Mouse (Mus musculus) hindbrain, embryonic 16.5 days (tissue): ENCODE data around the gene Tnf. TPM values are rescaled to one million over a fixed set of nuclear protein-coding genes. Genes with fewer than 3 reads are reported as not detected.

Experiments used
- ATAC-seq: fragments of 200-750 bp; cut with Nextera tagmentation; 2 replicates; pipeline ENCODE4 v1.8.0; 2017; ENCODE audit warnings: moderate TSS enrichment, moderate library complexity
- H3K27ac ChIP-seq: fragments of 300-500 bp; sonication (generic); 2 replicates; pipeline ENCODE4 v1.5.1; 2014; ENCODE audit warnings: low read depth, mild to moderate bottlenecking, control low read depth, low read length, moderate library complexity
- H3K27me3 ChIP-seq: fragments of 300-500 bp; sonication (generic); replicated peaks from 2 replicates; pipeline ENCODE4 v1.6.1; 2014; ENCODE audit warnings: low read length; ENCODE audit not compliant: control insufficient read depth, insufficient read depth
- H3K36me3 ChIP-seq: fragments of 300-500 bp; sonication (generic); 2 replicates; pipeline ENCODE4 v1.6.1; 2014; ENCODE audit warnings: mild to moderate bottlenecking, low read length, moderate library complexity, mixed read lengths; ENCODE audit not compliant: control insufficient read depth, insufficient read depth
- H3K4me1 ChIP-seq: fragments of 300-500 bp; sonication (generic); 2 replicates; pipeline ENCODE4 v1.6.1; 2014; ENCODE audit warnings: low read depth, low read length; ENCODE audit not compliant: control insufficient read depth, insufficient read depth
- H3K4me2 ChIP-seq: fragments of 300-500 bp; sonication (generic); 2 replicates; pipeline ENCODE4 v1.6.1; 2014; ENCODE audit warnings: mild to moderate bottlenecking, low read length, control low read depth, moderate library complexity
- H3K4me3 ChIP-seq: fragments of 300-500 bp; sonication (generic); 2 replicates; pipeline ENCODE4 v1.5.1; 2014; ENCODE audit warnings: mild to moderate bottlenecking, low read length, control low read depth, moderate library complexity
- H3K9ac ChIP-seq: fragments of 300-500 bp; sonication (generic); 2 replicates; pipeline ENCODE4 v1.6.1; 2014; ENCODE audit warnings: low read depth, mild to moderate bottlenecking, control low read depth, low read length, moderate library complexity
- H3K9me3 ChIP-seq: fragments of 300-500 bp; sonication (generic); 2 replicates; pipeline ENCODE4 v1.6.1; 2014; ENCODE audit warnings: mild to moderate bottlenecking, low read length, moderate library complexity; ENCODE audit not compliant: control insufficient read depth
- WGBS: fragments of 180-500 bp; shearing (Covaris S2); extraction: QIAGEN DNeasy Blood & Tissue Kit; methylation state at CpG from one replicate; pipeline ENCODE4 v1.1.7; 2014; 5-methylcytosine and 5-hydroxymethylcytosine counted together
- polyA plus RNA-seq: library from polyadenylated mRNA; unstranded; fragments of >200 nt; fragmentation: Nextera tagmentation; extraction: Ambion mirVana; gene quantifications from 2 replicates; pipeline ENCODE4 v1.2.1, GENCODE M21; 2015

The Tnf gene
- polyA plus RNA-seq, 1 experiment from 2014 or later, result not detected

DNA sequence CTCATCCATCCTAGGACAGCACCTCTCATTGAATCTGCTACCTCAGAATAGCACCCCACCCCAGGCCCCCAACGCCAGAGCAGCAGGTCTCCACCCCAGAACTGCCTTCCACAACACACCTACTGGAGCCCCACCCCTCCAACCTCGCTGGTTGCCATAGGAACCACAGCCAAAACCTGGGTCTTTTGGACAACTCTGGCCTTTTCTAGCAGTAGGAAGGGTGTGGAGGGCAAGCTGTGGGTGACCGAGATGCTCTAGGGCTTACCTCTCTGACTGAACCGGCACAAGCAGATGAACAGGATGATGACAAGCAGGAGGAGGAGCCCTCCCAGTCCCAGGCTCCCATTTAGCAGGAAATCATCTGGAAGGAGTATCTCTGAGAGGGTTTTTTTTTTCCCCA lies 15.1 kb downstream of the Tnf start:
- peak; percentile 46; the same call in 1 of the 2 replicates for ATAC-seq
- H3K9me3 ChIP-seq, result no peaks in the 10 kb centered on the region
- H3K27me3 ChIP-seq, result no peaks in the 10 kb centered on the region
- no peaks in the 10 kb centered on the region for H3K36me3 ChIP-seq
- H3K27ac ChIP-seq, result peak overlapping the region; percentile 82
- H3K9ac ChIP-seq, result peak overlapping the region; percentile 57
- peak overlapping the region; percentile 65 for H3K4me2 ChIP-seq
- H3K4me3 ChIP-seq, result peak overlapping the region; percentile 36
- peaks cover 2% of the 10 kb centered on the region; the same call in 1 of the 2 replicates for H3K4me1 ChIP-seq
- WGBS, result 1% methylated on average over 4 of the region's 4 CpGs

GRCm38 (mm10) chr17:35185639-35186611 lies 15.9 kb downstream of the Tnf start:
- 2% methylated on average over 18 of the region's 18 CpGs for whole genome bisulfite sequencing
- Histone ChIP-seq H3K4me1 (peaks cover 2% of the 10 kb centered on the region; the same call in 1 of the 2 replicates), H3K36me3 (no peaks in the 10 kb centered on the region), H3K4me2 (peak overlapping the region; percentile 65), H3K27me3 (no peaks in the 10 kb centered on the region), H3K9me3 (no peaks in the 10 kb centered on the region), H3K27ac (peak overlapping the region; percentile 82), H3K9ac (peak overlapping the region; percentile 53), H3K4me3 (peak overlapping the region; percentile 36)
- peak; percentile 65; the same call in 1 of the 2 replicates for ATAC-seq

DNA sequence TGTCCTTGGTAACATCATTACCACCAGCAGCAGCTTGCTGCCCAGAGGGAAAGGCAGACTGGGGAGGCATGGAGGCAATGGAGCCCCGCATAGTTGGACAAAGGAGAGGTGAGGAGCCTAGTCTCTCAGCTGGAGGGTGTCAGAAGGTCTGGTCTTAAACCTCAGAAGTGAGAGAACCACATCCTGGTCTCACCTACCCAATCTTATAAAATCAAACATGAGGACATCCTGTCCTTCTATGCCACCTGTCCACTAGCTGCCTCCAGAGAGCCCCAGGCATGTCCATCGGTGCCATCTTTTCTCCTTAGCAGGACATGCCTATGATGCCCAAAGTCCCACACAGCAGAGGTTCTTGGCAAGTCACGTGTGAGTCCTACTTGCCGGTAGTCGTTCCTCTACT lies 21.7 kb downstream of the Tnf start:
- 88% methylated on average over 5 of the region's 5 CpGs for WGBS
- ATAC-seq, result no peak
- no peak overlapping the region for H3K27ac ChIP-seq
- no peaks in the 10 kb centered on the region for H3K9me3 ChIP-seq
- no peaks in the 10 kb centered on the region for H3K27me3 ChIP-seq
- H3K9ac ChIP-seq, result no peak overlapping the region
- H3K4me1 ChIP-seq, result no peaks in the 10 kb centered on the region
- H3K4me3 ChIP-seq, result no peak overlapping the region
- no peaks in the 10 kb centered on the region for H3K36me3 ChIP-seq
- H3K4me2 ChIP-seq, result no peak overlapping the region

GRCm38 (mm10) chr17:35178528-35178927 lies 23.3 kb downstream of the Tnf start:
- 12% methylated on average over 5 of the region's 5 CpGs for WGBS

DNA sequence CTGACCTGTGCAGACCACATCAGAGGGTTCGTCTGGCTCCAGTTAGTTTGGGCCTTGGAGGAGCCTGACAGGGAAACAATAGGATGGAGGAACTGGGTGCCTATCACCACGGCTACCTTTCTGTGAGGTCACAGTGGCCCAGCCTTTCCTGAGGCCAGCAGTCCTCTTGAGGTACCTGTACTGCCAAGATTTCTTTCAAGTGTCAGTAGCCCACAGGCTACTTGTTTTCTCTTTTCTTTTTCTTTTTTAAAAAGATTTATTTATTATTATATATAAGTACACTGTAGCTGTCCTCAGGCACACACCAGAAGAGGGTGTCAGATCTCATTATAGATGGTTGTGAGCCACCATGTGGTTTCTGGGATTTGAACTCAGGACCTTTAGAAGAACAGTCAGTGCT lies 25.8 kb downstream of the Tnf start, which contains the start of gene Aif1:
Gene Aif1 (minus strand): TSS at position 101 of the 400 bp plus-strand sequence.
- H3K4me3 ChIP-seq, result no peak within 1 kb of the TSS
- no peaks in the 10 kb centered on the region for H3K27me3 ChIP-seq
- 42% methylated on average over 2 of the region's 2 CpGs for whole genome bisulfite sequencing
- H3K9ac ChIP-seq, result no peak within 1 kb of the TSS
- H3K4me1 ChIP-seq, result no peaks in the 10 kb centered on the region
- no peak within 1 kb of the TSS for H3K4me2 ChIP-seq
- ATAC-seq, result no peak
- no peak within 1 kb of the TSS for H3K27ac ChIP-seq
- H3K36me3 ChIP-seq, result no peaks in the 10 kb centered on the region
- no peaks in the 10 kb centered on the region for H3K9me3 ChIP-seq

More at GRCm38 (mm10) chr17:35178528-35178927, 23.3 kb downstream of the Tnf start:
- Histone ChIP-seq H3K27me3 (no peaks in the 10 kb centered on the region), H3K36me3 (no peaks in the 10 kb centered on the region), H3K4me3 (no peak overlapping the region), H3K4me2 (no peak overlapping the region), H3K4me1 (no peaks in the 10 kb centered on the region), H3K9me3 (no peaks in the 10 kb centered on the region), H3K27ac (no peak overlapping the region), H3K9ac (no peak overlapping the region)
- no peak for ATAC-seq

- WGBS, result 73% methylated on average over 6 of the region's 6 CpGs
- Histone ChIP-seq H3K4me2 (no peak overlapping the region), H3K9me3 (no peaks in the 10 kb centered on the region), H3K4me3 (no peak overlapping the region), H3K9ac (no peak overlapping the region), H3K36me3 (no peaks in the 10 kb centered on the region), H3K27ac (no peak overlapping the region), H3K4me1 (no peaks in the 10 kb centered on the region), H3K27me3 (no peaks in the 10 kb centered on the region)
- ATAC-seq, result no peak
Observed at GRCm38 (mm10) chr17:35175382-35175781, 26.4 kb downstream of the Tnf start.

- H3K9me3 ChIP-seq, result no peaks in the 10 kb centered on the region
- H3K27ac ChIP-seq, result no peak overlapping the region
- no peaks in the 10 kb centered on the region for H3K27me3 ChIP-seq
- H3K4me1 ChIP-seq, result no peaks in the 10 kb centered on the region
- H3K4me2 ChIP-seq, result no peak overlapping the region
- WGBS, result 69% methylated on average over 8 of the region's 8 CpGs
- no peak for ATAC-seq
- no peak overlapping the region for H3K4me3 ChIP-seq
- no peaks in the 10 kb centered on the region for H3K36me3 ChIP-seq
- H3K9ac ChIP-seq, result no peak overlapping the region
Observed at GRCm38 (mm10) chr17:35174201-35174977, 27.4 kb downstream of the Tnf start.

DNA sequence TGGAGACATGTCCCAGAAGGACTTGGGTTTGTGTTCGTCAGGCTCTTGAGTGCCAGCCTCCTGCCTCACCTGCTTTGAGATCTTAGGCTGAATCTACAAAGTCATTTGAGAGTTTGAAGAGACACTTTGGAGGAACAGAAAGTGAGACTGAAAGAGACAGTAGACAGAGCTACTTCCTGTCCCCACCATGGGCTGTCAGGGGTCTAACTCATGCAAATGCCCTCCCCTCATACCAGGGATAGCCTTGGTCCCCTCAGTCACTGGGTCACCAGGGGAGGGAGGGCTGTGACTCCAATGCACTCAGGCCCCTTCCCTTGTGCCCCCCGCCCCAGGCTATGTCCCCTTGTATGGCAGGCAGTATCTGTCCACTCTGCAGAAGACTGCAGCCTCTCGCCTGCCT lies 28.5 kb downstream of the Tnf start:
- Histone ChIP-seq H3K4me3 (no peak overlapping the region), H3K4me1 (no peaks in the 10 kb centered on the region), H3K9ac (no peak overlapping the region), H3K9me3 (no peaks in the 10 kb centered on the region), H3K27me3 (no peaks in the 10 kb centered on the region), H3K36me3 (no peaks in the 10 kb centered on the region), H3K27ac (no peak overlapping the region), H3K4me2 (no peak overlapping the region)
- 82% methylated on average over 3 of the region's 3 CpGs for WGBS
- no peak for ATAC-seq
